Mouse (Mus musculus): ENCODE data around the gene Acot11. TPM values are rescaled to one million over a fixed set of nuclear protein-coding genes. Genes with fewer than 3 reads are reported as not detected.

Acot11 gene
- total RNA-seq, 4 experiments from 2014 or later = 26.2 to 44.3 (median 36.4) TPM

Other genes with a start within 250 kb of the Acot11 start
- gene Dhcr24, start 244.0 kb downstream of the Acot11 start, total RNA-seq (2022) = 1 to 10 TPM; 1.7 to 2.0 (median 1.8) TPM
- not detected for gene Lexm, start 187.8 kb downstream of the Acot11 start, total RNA-seq (2022)
- gene Ttc22, start 182.6 kb downstream of the Acot11 start, total RNA-seq (2022) = under 1 TPM in 2 of 4 experiments, not detected in 2; 0.11 to 0.16 TPM
- gene Pars2, start 153.9 kb downstream of the Acot11 start, total RNA-seq (2022) = 1 to 10 TPM; 3.9 to 5.7 (median 5.3) TPM
- gene Ttc4, start 126.1 kb downstream of the Acot11 start, total RNA-seq (2022) = 10 to 100 TPM; 17.1 to 20.9 (median 19.0) TPM
- gene Mroh7, start 74.1 kb downstream of the Acot11 start, total RNA-seq (2022) = 1 to 10 TPM in 1 of 4 experiments, under 1 TPM in 3; 0.25 to 1.7 (median 0.40) TPM
- under 1 TPM; 0.14 to 0.47 (median 0.19) TPM for gene Fam151a, start 71.1 kb downstream of the Acot11 start, total RNA-seq (2022)
- gene Ssbp3, start 105.7 kb upstream of the Acot11 start, total RNA-seq (2022) = 10 to 100 TPM; 34.2 to 42.5 (median 36.2) TPM